In the genomic region with DNA sequence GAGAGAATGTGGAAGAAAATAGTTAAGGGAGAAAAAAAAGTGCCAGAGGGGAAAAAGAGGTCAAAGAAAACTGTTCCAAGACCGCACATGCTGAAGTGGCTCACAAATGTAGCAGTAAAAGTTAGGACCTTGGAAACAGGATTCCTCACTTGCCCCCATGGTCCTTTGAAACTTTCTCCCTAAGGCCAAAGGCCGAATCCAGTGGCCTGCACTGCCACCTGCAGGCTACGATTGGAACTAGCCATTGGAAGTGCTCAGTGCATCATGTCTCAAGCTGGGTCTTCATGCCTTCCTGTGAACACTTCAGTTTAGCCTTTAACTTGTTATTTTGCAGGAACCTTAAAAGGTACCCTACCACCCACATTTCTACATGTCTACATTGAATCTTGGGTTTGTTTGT, we compare ENCODE assay signal across 8 mouse cellular contexts. TPM values are rescaled to one million over a fixed set of nuclear protein-coding genes. Genes with fewer than 3 reads are reported as not detected.
A peak's percentile ranks its signal among the peaks of the same experiment; 100 is the strongest.
DNase-seq lines count a peak whose midpoint lies in the region; ATAC-seq and TF ChIP-seq lines count a peak whose summit lies in the region.

No protein-coding gene starts in this region.

- H3K9ac ChIP-seq in kidney, embryonic 16.5 days (replicated peaks; ENCODE audit: low read length) = no peak overlapping the region
- H3K9ac ChIP-seq in embryonic facial prominence, embryonic 14.5 days (ENCODE audit: low read depth, low read length) = no peak overlapping the region
- H3K9ac ChIP-seq in liver, adult 2 months (ENCODE audit: low read depth, low read length) = no peak overlapping the region

- TF ChIP-seq CTCF in kidney, adult 2 months (conservative IDR thresholded peaks at IDR 0.05; ENCODE audit: insufficient read depth, insufficient read length, low read depth, low read length) = peak; percentile 96
- TF ChIP-seq CTCF in liver, adult 2 months (IDR thresholded peaks at IDR 0.05; ENCODE audit: low read depth, low read length) = peak; percentile 97

- H3K79me2 ChIP-seq in liver, adult 2 months (ENCODE audit: control insufficient read depth, insufficient read depth, low read length) = no peaks in the 10 kb centered on the region

- no peaks in the 10 kb centered on the region for H3K36me3 ChIP-seq in kidney, adult 2 months (ENCODE audit: control insufficient read depth, insufficient read depth, low read length)
- H3K36me3 ChIP-seq in kidney, embryonic 16.5 days (ENCODE audit: insufficient read depth, low read length) = no peaks in the 10 kb centered on the region
- H3K36me3 ChIP-seq in embryonic facial prominence, embryonic 14.5 days (ENCODE audit: control insufficient read depth, insufficient read depth, low read length) = no peaks in the 10 kb centered on the region
- no peaks in the 10 kb centered on the region for H3K36me3 ChIP-seq in liver, adult 2 months (ENCODE audit: control insufficient read depth, insufficient read depth, low read length)

- DNase-seq in kidney, adult 2 months = peak; percentile 66
- peak; percentile 81 for DNase-seq in adrenal gland, postnatal 10 days
- DNase-seq in embryonic facial prominence, embryonic 14.5 days (ENCODE audit: low spot score) = peak; percentile 44
- peak; percentile 35 for DNase-seq in liver, adult 2 months (ENCODE audit: extremely low read depth, low read depth, low spot score)
- peak; percentile 81 for DNase-seq in retina, embryonic 14.5 days (ENCODE audit: low spot score)
- peak; percentile 70 for DNase-seq in thymus, postnatal 25 days

- H3K4me3 ChIP-seq in kidney, adult 2 months (ENCODE audit: insufficient read depth, low read depth, low read length) = no peak overlapping the region
- H3K4me3 ChIP-seq in kidney, embryonic 16.5 days (ENCODE audit: low read length) = no peak overlapping the region
- H3K4me3 ChIP-seq in embryonic facial prominence, embryonic 14.5 days (ENCODE audit: low read depth, low read length) = no peak overlapping the region
- no peak overlapping the region for H3K4me3 ChIP-seq in liver, adult 2 months (ENCODE audit: insufficient read depth, low read depth, low read length)

- TF ChIP-seq POLR2A in kidney, adult 2 months (IDR thresholded peaks at IDR 0.05; ENCODE audit: low read depth, low read length) = no peak
- TF ChIP-seq POLR2A in liver, adult 2 months (IDR thresholded peaks at IDR 0.05; ENCODE audit: extremely low read depth, insufficient read depth, low read length) = no peak

- no peak overlapping the region for H3K27ac ChIP-seq in kidney, adult 2 months (ENCODE audit: insufficient read depth, low read depth, low read length)
- H3K27ac ChIP-seq in kidney, embryonic 16.5 days (ENCODE audit: low read length) = no peak overlapping the region
- no peak overlapping the region for H3K27ac ChIP-seq in embryonic facial prominence, embryonic 14.5 days (replicated peaks; ENCODE audit: low read depth, low read length)
- no peak overlapping the region for H3K27ac ChIP-seq in liver, adult 2 months (replicated peaks; ENCODE audit: insufficient read depth, low read depth, low read length)

- 5% methylated on average over 3 of the region's 3 CpGs for WGBS in kidney, adult 2 months
- WGBS in kidney, embryonic 16.5 days = 2% methylated on average over 3 of the region's 3 CpGs
- 11% methylated on average over 3 of the region's 3 CpGs for WGBS in embryonic facial prominence, embryonic 14.5 days
- WGBS in liver, adult 2 months = 9% methylated on average over 3 of the region's 3 CpGs

- H3K9me3 ChIP-seq in kidney, embryonic 16.5 days (ENCODE audit: low read length) = no peaks in the 10 kb centered on the region
- no peaks in the 10 kb centered on the region for H3K9me3 ChIP-seq in embryonic facial prominence, embryonic 14.5 days (ENCODE audit: control insufficient read depth, low read length)

- no peaks in the 10 kb centered on the region for H3K4me1 ChIP-seq in kidney, adult 2 months (ENCODE audit: control insufficient read depth, insufficient read depth, low read length)
- no peaks in the 10 kb centered on the region for H3K4me1 ChIP-seq in kidney, embryonic 16.5 days (ENCODE audit: insufficient read depth, low read length)
- peaks cover 4% of the 10 kb centered on the region for H3K4me1 ChIP-seq in embryonic facial prominence, embryonic 14.5 days (ENCODE audit: control insufficient read depth, insufficient read depth, low read length)
- no peaks in the 10 kb centered on the region for H3K4me1 ChIP-seq in liver, adult 2 months (ENCODE audit: control insufficient read depth, insufficient read depth, low read length)

- H3K27me3 ChIP-seq in kidney, adult 2 months (replicated peaks; ENCODE audit: control insufficient read depth, insufficient read depth, low read length) = no peaks in the 10 kb centered on the region
- H3K27me3 ChIP-seq in kidney, embryonic 16.5 days (ENCODE audit: insufficient read depth, low read length) = no peaks in the 10 kb centered on the region
- no peaks in the 10 kb centered on the region for H3K27me3 ChIP-seq in embryonic facial prominence, embryonic 14.5 days (replicated peaks; ENCODE audit: control insufficient read depth, insufficient read depth, low read length)
- no peaks in the 10 kb centered on the region for H3K27me3 ChIP-seq in liver, adult 2 months (ENCODE audit: control insufficient read depth, insufficient read depth, low read length)

- H3K4me2 ChIP-seq in kidney, embryonic 16.5 days (replicated peaks; ENCODE audit: low read depth, low read length) = no peak overlapping the region
- no peak overlapping the region for H3K4me2 ChIP-seq in embryonic facial prominence, embryonic 14.5 days (ENCODE audit: low read depth, low read length)

- no peak for ATAC-seq in kidney, embryonic 16.5 days (ENCODE audit: low FRiP score, low TSS enrichment)
- ATAC-seq in embryonic facial prominence, embryonic 14.5 days (ENCODE audit: low read depth) = no peak
- ATAC-seq in inflammation-experienced regulatory T-cells, adult 6 months = peak; percentile 65

RNA-seq across cellular contexts. Expression of a gene that starts 56.3 kb away (rescaled TPM):
- 0.48 and 1.5 TPM in 2 replicates for polyA plus RNA-seq in kidney, adult 2 months (2012; rRNA removed)
- 5.0 and 5.4 TPM in 2 replicates for polyA plus RNA-seq in kidney, embryonic 16.5 days (2015; fragmentation: Nextera tagmentation; extraction: Ambion mirVana)
- total RNA-seq in adrenal gland, postnatal 10 days (2021) = 1 to 10 TPM; 1.4 to 2.7 TPM
- 1.4 and 1.6 TPM in 2 replicates for polyA plus RNA-seq in embryonic facial prominence, embryonic 14.5 days (2014; fragmentation: Nextera tagmentation; extraction: Ambion mirVana)
- polyA plus RNA-seq in inflammation-experienced regulatory T-cells, adult 6 months (2017; shearing (Covaris generic)) = 1 to 10 TPM; 3.2 to 7.3 (median 5.4) TPM
- total RNA-seq in liver, adult 2 months (2014; rRNA removed) = 11.8 and 16.7 TPM in 2 replicates
- 3.5 and 5.4 TPM in 2 replicates for polyA plus RNA-seq in liver, adult 2 months (2012; rRNA removed)
